Mouse (Mus musculus): ENCODE data around the gene Zbtb7a.
"Not testable (repeated sequence)": the region's sequence is repeated elsewhere in the genome, so short reads cannot be mapped to it uniquely, and the experiment has no call there.

The Zbtb7a gene

DNA sequence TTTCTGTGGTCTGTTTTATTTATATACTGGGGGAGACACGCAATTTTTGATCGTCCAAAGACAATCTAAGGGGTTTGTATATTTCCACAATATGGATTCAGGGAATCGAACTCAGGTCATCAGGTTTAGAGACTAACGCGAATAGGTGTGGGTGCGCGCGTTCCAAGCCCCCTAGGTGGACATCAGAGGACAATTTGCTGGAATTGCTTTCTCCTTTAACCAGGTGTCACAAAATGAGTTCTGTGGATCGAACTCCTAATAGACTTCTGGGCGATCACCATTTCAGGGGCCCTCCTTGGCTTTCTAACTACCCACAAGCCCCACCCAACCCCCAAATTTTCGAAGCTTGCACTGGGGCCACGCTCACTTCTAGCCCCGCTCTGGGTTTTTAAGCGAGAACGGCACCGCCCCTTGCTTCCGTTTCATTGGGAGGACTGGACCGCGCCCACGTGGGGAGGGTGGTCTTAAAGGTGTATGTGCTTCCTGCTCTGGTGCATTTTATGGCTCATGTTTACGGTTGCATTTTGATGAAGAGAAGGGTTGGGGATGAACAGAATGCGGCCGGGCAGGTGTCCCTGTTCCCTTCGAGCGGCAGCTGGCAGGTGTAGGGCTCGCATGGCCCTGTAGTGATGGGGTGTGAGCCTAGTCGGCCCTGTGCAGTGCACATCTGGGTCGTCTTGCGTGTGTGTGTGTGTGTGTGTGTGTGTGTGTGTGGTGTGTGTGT lies 33.7 kb downstream of the Zbtb7a start:
- DNase-seq (ENCODE audit: low spot score in 2 of 2): peak; percentile 86 to 87

DNA sequence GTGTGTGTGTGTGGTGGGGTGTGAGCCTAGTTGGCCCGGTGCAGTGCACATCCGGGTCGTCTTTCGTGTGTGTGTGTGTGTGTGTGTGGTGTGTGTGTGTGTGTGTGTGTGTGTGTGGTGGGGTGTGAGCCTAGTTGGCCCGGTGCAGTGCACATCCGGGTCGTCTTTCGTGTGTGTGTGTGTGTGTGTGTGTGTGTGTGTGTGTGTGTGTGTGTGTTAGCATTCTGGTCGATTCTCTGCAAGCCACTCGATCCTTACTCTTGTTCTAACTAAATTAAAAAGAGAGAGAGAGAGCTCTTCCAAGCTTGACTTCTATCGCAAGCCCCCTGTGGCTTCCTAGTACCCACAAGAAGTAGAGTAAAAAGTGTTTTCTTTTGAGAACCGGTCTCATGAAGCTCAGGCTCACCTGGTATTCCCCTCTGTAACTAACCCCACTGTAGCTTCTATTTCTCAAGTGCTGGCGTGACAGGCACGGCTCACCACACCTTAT lies 34.4 kb downstream of the Zbtb7a start:
- DNase-seq (ENCODE audit: low spot score in 2 of 2): peak; percentile 42 to 43

DNA sequence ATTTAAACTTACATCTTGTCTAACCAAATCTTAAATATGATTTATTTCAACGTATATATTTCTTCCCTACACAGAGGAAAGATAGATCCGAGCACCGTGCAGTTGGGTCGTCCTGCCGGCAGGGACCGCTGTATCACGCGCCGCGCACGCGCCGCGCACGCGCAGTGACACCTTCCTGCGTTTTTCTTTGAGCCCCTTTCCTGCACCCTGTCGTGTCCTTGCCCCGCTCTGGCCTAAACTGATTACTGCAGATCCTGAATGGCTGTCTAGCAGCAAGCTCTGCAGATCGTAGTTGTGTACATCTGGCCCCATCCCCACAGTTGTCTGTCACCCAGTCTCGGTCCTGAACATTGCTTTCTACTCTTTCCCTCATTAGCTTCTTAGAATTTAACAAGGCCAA lies 38.1 kb downstream of the Zbtb7a start:
- peak; percentile 73 to 87 for DNase-seq (ENCODE audit: low spot score in 2 of 2)

DNA sequence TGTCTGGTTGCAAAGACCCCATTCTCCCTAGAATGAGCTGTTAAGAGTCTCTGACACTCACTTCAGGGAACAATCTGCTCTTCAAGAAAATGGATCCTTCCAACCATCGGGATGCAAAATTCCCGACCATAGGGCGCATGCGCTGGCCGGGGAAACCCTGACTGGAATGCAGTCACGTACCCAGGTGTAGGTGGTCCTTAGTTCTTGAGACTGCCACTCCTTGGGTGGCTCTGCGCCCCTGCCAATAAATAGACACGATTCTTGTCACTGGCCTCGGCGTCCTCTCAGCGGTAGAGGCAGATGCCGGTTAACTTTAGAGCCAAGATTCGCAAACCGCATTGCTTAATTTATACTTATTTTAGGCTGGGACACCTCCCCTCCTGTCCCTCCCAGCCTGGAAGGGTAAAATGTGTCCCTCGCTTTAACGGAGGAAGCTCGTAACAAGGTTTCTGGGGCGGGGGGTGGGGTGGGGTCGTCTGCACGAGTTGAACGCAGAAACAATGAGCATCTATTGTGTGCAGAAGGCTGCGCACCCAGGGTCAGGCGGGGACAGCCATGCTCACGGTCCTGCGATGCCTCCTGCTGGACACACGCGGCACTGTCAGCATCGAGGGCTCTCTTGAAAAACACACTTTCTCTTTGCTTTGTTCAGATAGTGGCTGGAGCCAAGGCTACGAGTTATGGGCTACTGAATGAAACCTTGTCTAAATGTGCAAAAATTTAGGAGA lies 39.8 kb downstream of the Zbtb7a start:
- DNase-seq (ENCODE audit: low spot score in 2 of 2): peak; percentile 88 to 93

DNA sequence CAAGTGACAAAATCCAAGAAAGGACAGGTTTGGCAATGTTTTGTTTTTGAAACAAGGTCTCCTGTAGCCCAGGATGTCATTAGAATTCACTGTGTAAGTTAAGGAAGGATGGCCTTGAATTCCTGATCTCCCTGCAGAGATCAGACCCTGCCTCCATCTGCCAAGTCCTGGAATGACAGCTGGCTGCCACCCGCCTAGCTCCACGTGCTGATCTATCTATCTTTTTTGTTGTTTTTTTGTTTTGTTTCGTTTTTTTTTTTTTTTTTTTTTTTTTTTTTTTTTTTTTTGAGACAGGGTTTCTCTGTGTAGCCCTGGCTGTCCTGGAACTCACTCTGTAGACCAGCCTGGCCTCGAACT lies 40.3 kb downstream of the Zbtb7a start:
- not testable (repeated sequence) for DNase-seq (ENCODE audit: low spot score in 2 of 2)

DNA sequence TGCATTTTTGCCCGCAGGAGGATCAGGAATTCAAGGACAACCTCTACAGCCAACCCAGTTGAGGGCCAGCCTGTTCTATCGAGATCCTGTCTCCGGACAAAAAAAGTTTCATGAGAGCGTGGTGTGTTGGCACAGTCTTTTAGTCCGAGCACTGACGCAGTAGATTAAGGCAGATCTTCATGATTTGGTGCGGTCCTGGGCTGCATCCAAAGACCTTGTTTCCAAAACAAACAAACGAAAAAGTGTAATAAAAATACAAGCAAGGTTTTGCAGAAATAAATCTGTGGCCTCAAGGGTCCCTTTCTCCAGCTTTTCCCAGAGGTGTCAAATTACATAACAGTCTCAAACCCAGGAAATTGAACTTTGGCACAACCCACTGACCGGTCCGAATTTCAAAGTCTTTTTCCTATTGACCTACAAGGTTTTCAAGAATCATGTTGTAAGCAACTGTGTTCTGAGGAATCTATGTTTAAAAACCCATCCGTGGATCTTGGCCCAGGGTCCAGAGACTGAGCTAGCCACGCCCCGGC lies 41.0 kb downstream of the Zbtb7a start:
- no peak for DNase-seq (ENCODE audit: low spot score in 2 of 2)

DNA sequence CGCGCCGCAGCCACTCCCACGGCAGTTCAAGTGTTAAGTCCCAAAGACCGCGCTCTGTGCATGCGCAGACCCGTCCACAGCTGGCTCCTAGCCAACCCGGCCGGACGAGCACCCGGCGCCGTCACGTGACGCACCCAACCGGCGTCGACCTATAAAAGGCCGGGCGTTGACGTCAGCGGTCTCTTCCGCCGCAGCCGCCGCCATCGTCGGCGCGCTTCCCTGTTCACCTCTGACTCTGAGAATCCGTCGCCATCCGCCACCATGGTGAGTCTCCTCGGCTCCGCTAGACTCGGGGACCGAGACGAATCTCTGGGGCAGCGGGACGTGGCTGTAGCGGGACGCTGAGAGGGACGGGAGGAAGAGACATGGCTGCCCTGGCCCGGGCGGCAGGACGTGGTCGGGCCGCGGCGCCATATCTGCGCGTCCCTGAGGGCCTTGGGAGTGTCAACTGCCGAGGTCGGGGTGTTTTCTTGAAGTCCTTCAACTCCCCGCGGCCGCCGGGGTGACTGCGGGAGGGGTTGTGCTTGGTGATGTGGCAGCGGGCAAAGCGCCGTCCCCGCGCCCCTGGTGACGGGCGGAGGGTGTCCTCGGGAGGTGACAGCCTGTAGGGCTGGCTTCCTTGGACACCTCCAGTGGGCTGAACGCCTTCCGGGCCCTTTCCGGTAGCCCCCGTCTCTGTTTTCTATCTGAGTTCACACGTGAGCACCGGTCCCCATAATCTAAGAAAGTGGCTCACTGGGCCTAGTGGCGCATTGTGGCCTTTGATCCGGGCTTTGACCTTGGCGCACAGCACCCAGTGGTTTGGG lies 41.6 kb downstream of the Zbtb7a start, which contains the start of gene Eef2:
Gene Eef2, plus strand, starts transcription at position 166 of the 806 bp plus-strand sequence.
- peak; percentile 97 to 98 for DNase-seq (ENCODE audit: low spot score in 2 of 2)

DNA sequence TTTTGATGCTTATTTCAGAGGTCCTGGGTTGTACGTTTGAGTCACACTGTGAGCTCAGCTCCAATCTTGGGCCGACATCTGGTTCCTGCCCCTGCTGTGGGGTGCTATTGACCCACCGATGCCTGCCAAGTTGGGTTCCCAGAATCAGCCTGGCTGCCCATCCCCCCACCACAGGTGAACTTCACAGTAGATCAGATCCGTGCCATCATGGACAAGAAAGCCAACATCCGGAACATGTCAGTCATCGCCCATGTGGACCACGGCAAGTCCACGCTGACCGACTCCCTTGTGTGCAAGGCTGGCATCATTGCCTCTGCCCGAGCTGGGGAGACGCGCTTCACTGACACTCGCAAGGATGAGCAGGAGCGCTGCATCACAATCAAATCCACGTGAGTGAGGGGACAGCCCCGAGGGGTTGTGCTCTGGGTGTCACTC lies 42.5 kb downstream of the Zbtb7a start:
- no peak for DNase-seq (ENCODE audit: low spot score in 2 of 2)

DNA sequence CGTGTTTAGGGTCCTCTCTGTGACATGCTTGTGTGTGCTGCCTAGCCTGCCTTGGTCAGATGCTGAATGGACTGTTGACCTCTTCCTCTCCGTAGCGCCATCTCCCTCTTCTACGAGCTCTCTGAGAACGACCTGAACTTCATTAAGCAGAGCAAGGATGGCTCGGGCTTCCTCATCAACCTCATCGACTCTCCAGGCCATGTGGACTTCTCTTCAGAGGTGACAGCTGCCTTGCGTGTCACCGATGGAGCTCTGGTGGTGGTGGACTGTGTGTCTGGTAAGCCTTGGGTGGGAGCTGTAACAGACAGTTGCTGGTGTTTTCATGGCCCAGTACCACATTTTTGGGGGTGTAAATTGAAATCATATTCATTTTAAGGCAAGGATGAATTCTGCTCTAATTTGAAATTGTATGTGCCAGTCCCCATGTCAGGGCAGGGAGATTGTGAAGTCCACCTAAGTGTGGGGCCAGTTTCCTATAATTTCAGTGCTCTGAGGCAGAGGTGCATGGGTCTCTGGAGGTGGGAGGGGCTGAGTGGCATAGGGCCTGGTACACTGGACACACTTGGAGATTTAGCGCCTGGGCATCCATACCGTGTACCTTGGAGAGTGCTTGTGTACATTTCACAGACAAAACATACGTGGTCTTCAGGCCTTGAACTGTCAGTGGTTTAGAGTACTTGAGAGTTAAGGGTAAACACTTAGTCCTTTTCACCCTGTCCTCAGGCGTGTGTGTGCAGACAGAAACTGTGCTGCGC lies 43.1 kb downstream of the Zbtb7a start:
- no peak for DNase-seq (ENCODE audit: low spot score in 2 of 2)

DNA sequence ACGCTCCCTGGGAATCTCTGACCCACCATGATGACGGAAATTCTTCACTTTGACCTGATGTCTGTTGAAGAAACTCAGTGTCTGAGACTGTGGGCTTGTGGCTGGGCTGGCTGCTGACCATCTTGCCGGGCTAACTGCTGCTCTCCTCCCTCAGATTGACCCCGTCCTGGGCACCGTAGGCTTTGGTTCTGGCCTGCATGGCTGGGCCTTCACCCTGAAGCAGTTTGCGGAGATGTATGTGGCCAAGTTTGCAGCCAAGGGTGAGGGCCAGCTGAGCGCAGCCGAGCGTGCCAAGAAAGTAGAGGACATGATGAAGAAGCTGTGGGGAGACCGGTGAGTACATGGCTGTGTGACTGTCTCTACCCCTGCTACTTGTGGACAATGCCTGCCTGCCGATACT lies 43.9 kb downstream of the Zbtb7a start:
- DNase-seq (ENCODE audit: low spot score in 2 of 2): no peak

DNA sequence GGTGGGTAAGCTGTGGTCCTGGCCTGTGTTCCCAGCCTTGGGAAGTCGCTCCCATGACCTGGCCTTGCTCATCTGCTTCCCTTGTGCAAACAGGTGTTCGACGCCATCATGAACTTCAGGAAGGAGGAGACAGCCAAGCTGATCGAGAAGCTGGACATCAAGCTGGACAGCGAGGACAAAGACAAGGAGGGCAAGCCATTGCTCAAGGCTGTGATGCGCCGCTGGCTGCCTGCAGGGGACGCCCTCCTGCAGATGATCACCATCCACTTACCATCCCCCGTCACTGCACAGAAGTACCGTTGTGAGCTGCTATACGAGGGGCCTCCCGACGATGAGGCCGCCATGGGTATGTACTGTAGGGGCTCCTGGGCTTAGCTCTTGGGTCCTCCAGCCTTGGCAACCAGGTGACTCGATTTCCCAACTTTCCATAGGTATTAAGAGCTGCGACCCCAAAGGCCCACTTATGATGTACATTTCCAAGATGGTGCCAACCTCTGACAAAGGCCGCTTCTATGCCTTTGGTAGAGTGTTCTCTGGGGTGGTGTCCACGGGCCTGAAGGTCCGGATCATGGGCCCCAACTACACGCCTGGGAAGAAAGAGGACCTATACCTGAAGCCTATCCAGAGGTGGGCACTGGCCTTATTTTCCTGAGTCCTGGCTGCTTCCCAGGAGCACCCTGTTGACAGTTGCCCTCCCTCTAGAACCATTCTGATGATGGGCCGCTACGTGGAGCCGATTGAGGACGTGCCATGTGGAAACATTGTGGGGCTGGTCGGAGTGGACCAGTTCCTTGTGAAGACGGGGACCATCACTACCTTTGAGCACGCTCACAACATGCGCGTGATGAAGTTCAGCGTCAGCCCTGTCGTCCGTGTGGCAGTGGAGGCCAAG lies 44.7 kb downstream of the Zbtb7a start:
- no peak for DNase-seq (ENCODE audit: low spot score in 2 of 2)

DNA sequence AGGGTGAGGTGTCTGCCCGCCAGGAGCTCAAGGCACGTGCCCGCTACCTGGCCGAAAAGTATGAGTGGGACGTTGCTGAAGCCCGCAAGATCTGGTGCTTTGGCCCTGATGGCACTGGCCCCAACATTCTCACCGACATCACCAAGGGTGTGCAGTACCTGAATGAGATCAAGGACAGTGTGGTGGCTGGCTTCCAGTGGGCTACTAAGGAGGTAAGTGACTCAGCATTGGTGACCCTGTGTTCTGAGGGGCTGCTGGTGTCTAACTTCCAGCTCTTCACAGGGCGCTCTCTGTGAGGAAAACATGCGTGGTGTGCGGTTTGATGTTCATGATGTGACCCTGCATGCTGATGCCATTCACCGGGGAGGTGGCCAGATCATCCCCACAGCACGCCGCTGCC lies 45.9 kb downstream of the Zbtb7a start:
- DNase-seq (ENCODE audit: low spot score in 2 of 2): no peak

DNA sequence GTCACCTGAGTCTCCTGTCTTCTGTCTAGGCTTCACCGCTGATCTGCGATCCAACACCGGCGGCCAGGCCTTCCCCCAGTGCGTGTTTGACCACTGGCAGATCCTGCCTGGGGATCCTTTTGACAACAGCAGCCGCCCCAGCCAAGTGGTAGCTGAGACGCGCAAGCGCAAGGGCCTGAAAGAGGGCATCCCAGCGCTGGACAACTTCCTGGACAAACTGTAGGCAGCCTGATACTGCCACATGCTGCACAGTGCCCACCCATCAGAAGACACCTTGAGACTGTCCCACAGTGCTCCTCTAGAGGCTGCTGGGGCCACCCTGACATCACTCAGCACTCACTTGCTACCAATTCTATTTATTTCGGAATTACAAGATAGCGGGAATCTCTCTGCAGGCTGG lies 46.8 kb downstream of the Zbtb7a start:
- not testable (repeated sequence) for DNase-seq (ENCODE audit: low spot score in 2 of 2)

DNA sequence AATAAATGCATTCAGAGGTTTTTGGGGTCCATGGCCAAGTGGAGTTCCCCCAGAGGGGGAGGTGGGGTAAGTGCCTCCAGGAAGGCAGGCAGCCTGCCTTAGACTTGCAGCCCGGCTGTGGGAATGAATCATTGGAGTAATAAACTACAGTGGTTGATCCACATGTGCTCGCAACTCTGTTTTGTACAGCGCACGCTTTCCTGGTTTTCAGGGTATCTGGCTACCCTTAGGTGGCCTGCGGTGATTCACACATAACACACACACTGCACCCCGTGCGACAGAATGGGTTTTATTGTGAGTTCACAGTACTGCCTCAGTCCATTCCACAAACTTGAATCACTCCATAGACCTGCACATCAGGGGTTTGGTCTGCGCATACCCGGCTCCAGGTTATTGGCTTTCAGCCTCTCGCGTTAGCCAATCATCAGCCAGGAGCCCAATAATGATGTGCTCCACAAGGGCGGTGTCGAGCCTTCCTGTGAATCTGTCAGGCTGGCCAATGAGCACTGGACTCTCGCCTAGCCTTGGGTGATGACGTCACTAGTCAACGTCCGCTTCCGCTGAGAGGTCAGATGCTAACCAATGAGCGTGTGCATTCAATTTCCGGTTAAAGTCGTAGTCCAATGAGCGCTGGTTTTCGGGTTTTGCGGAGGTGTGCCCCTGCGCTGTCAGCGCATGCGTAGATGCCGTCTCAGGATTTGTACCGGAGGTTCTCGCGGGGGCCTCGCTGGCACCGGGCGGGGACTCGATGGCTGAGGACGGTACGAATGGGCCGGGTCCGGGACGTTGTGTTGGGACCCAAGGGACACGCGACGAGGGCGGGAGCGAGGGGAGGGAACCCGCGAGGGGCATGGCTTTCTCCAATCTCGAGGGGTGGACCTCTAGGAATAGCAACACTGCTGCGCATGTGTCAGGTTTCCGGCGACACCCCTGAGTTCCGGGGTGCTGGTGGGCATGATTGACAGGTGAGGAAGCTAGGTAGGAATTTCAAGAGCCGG lies 47.6 kb downstream of the Zbtb7a start, which contains the start of gene Dapk3:
Gene Dapk3, plus strand, starts transcription at position 670 of the 998 bp plus-strand sequence.
- DNase-seq (ENCODE audit: low spot score in 2 of 2): peak; percentile 93 to 94

DNA sequence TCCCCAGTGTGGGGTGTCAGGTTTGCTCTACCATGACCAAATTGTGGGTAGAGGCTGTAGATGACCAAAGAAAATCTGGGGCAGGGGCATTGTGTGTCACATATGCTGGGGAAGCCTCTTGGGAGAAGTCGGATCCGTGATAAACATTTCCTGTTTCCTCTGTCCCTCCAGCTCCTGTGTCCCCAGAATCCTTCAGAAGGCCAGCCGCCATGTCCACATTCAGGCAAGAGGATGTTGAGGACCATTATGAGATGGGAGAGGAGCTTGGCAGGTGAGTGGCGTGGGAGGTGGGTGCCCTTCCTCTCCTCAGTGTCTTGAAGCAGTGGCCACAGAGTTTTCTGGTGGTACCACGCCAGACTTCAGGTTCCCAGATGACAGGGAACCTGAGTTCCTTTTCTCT lies 48.8 kb downstream of the Zbtb7a start, which contains the start of gene 4930442H23Rik:
Gene 4930442H23Rik, minus strand, starts transcription at position 45 of the 400 bp plus-strand sequence.
- DNase-seq (ENCODE audit: low spot score in 2 of 2): no peak

DNA sequence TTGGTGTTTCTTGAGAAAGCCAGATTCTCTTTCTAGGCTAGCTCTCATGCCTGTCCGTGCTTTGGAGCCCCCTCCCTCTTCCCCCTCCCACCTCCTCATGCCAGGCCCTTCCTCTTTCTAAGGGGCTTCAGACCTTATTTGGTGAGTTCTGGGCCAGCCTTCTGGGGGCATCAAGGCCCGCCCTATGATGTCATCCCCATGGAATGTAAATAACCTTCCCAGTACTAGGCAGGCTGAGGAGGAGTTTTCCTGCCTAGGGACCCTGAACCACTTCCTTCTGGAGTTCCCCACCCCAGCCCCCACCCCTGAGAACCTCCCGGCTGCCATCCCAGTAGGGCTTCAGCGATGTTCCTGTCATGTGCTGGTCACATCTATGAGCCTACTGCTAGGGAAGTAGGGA lies 49.7 kb downstream of the Zbtb7a start:
- DNase-seq (ENCODE audit: low spot score in 2 of 2): no peak

DNA sequence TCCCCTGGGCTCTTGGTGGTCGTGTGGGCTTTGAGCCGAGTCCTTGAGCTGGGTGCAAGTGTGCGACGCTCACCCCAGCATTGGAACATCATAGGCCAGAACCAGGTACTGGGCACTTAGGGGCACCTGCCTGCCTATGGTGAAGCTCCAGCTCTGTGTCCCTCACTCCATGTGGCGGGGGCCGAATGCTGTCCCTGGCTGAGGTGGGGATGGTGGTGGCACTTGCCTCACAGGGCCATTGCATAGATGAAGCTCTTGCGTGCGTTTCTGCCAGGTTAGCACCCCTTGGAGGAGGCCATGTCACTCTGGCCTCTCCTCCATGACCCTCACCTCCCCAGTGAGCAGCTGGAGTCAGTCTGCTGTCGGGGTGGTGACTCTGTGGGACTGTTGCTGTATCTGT lies 52.1 kb downstream of the Zbtb7a start:
- no peak for DNase-seq (ENCODE audit: low spot score in 2 of 2)

DNA sequence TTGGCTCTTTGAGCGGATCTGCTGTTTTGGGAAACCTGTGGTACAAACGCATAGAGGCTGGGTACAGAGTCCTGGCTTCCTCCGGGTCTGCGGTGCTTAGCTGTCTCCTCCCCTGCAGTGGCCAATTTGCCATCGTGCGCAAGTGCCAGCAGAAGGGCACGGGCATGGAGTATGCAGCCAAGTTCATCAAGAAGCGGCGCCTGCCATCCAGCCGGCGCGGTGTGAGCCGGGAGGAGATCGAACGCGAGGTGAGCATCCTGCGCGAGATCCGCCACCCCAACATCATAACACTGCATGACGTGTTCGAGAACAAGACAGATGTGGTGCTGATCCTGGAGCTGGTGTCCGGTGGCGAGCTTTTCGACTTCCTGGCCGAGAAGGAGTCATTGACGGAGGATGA lies 54.8 kb downstream of the Zbtb7a start:
- no peak for DNase-seq (ENCODE audit: low spot score in 2 of 2)

Data from thymus, postnatal 10 days (tissue).